Mouse (Mus musculus): ENCODE results near the gene Scarb1. TPM values are rescaled to one million over a fixed set of nuclear protein-coding genes. Genes with fewer than 3 reads are reported as not detected.

The Scarb1 gene
- polyA plus RNA-seq, 1 experiment, result 59.6 TPM

GRCm38 (mm10) chr5:125233478-125233877 lies 107.4 kb downstream of the Scarb1 start:
- Histone ChIP-seq H3K27ac (ENCODE audit: insufficient read depth, low read length) (no peak overlapping the region), H3K9ac (ENCODE audit: low read depth, poor library complexity, severe bottlenecking) (no peak overlapping the region), H3K27me3 (ENCODE audit: control insufficient read depth, insufficient read depth, low read length, poor library complexity, severe bottlenecking) (no peaks in the 10 kb centered on the region), H3K9me3 (replicated peaks; ENCODE audit: control insufficient read depth, insufficient read depth, low read length, poor library complexity, severe bottlenecking) (no peaks in the 10 kb centered on the region), H3K36me3 (ENCODE audit: control insufficient read depth, insufficient read depth, low read length, poor library complexity, severe bottlenecking) (no peaks in the 10 kb centered on the region), H3K4me3 (ENCODE audit: low read depth, low read length) (no peak overlapping the region), H3K4me1 (ENCODE audit: control insufficient read depth, insufficient read depth, low read length) (no peaks in the 10 kb centered on the region)
- TF ChIP-seq CTCF (IDR thresholded peaks at IDR 0.05; ENCODE audit: low read depth, low read length) (no peak), POLR2A (IDR thresholded peaks at IDR 0.05; ENCODE audit: insufficient read depth, low read length) (no peak), EP300 (IDR thresholded peaks at IDR 0.05; ENCODE audit: insufficient read depth, low read depth, low read length) (no peak)

- no peak overlapping the region for H3K4me3 ChIP-seq (ENCODE audit: low read depth, low read length)
- no peak overlapping the region for H3K27ac ChIP-seq (ENCODE audit: insufficient read depth, low read length)
- H3K4me1 ChIP-seq (ENCODE audit: control insufficient read depth, insufficient read depth, low read length), result no peaks in the 10 kb centered on the region
- H3K9ac ChIP-seq (ENCODE audit: low read depth, poor library complexity, severe bottlenecking), result no peak overlapping the region
- H3K9me3 ChIP-seq (replicated peaks; ENCODE audit: control insufficient read depth, insufficient read depth, low read length, poor library complexity, severe bottlenecking), result 0 out of 2 replicates have a peak, but pooled peaks cover 3% of the 10 kb centered on the region
- H3K27me3 ChIP-seq (ENCODE audit: control insufficient read depth, insufficient read depth, low read length, poor library complexity, severe bottlenecking), result no peaks in the 10 kb centered on the region
- H3K36me3 ChIP-seq (ENCODE audit: control insufficient read depth, insufficient read depth, low read length, poor library complexity, severe bottlenecking), result no peaks in the 10 kb centered on the region
- TF ChIP-seq POLR2A (IDR thresholded peaks at IDR 0.05; ENCODE audit: insufficient read depth, low read length) (no peak), CTCF (IDR thresholded peaks at IDR 0.05; ENCODE audit: low read depth, low read length) (no peak), EP300 (IDR thresholded peaks at IDR 0.05; ENCODE audit: insufficient read depth, low read depth, low read length) (no peak)
These were observed 108.4 kb downstream of the Scarb1 start for GRCm38 (mm10) chr5:125232443-125232979.

- no peaks in the 10 kb centered on the region for H3K27me3 ChIP-seq (ENCODE audit: control insufficient read depth, insufficient read depth, low read length, poor library complexity, severe bottlenecking)
- no peak overlapping the region for H3K4me3 ChIP-seq (ENCODE audit: low read depth, low read length)
- no peaks in the 10 kb centered on the region for H3K36me3 ChIP-seq (ENCODE audit: control insufficient read depth, insufficient read depth, low read length, poor library complexity, severe bottlenecking)
- no peak overlapping the region for H3K9ac ChIP-seq (ENCODE audit: low read depth, poor library complexity, severe bottlenecking)
- H3K9me3 ChIP-seq (replicated peaks; ENCODE audit: control insufficient read depth, insufficient read depth, low read length, poor library complexity, severe bottlenecking), result 0 out of 2 replicates have a peak, but pooled peaks cover 3% of the 10 kb centered on the region
- H3K4me1 ChIP-seq (ENCODE audit: control insufficient read depth, insufficient read depth, low read length), result no peaks in the 10 kb centered on the region
- no peak overlapping the region for H3K27ac ChIP-seq (ENCODE audit: insufficient read depth, low read length)
- TF ChIP-seq CTCF (IDR thresholded peaks at IDR 0.05; ENCODE audit: low read depth, low read length) (no peak), POLR2A (IDR thresholded peaks at IDR 0.05; ENCODE audit: insufficient read depth, low read length) (no peak), EP300 (IDR thresholded peaks at IDR 0.05; ENCODE audit: insufficient read depth, low read depth, low read length) (no peak)
These were observed 110.4 kb downstream of the Scarb1 start for GRCm38 (mm10) chr5:125230463-125230862.

GRCm38 (mm10) chr5:125229097-125229496 lies 111.8 kb downstream of the Scarb1 start:
- no peak overlapping the region for H3K9ac ChIP-seq (ENCODE audit: low read depth, poor library complexity, severe bottlenecking)
- no peak overlapping the region for H3K27ac ChIP-seq (ENCODE audit: insufficient read depth, low read length)
- H3K27me3 ChIP-seq (ENCODE audit: control insufficient read depth, insufficient read depth, low read length, poor library complexity, severe bottlenecking), result no peaks in the 10 kb centered on the region
- H3K9me3 ChIP-seq (replicated peaks; ENCODE audit: control insufficient read depth, insufficient read depth, low read length, poor library complexity, severe bottlenecking), result 0 out of 2 replicates have a peak, but pooled peaks cover 3% of the 10 kb centered on the region
- no peak overlapping the region for H3K4me3 ChIP-seq (ENCODE audit: low read depth, low read length)
- no peaks in the 10 kb centered on the region for H3K36me3 ChIP-seq (ENCODE audit: control insufficient read depth, insufficient read depth, low read length, poor library complexity, severe bottlenecking)
- no peaks in the 10 kb centered on the region for H3K4me1 ChIP-seq (ENCODE audit: control insufficient read depth, insufficient read depth, low read length)
- TF ChIP-seq POLR2A (IDR thresholded peaks at IDR 0.05; ENCODE audit: insufficient read depth, low read length), result no peak
- TF ChIP-seq CTCF (IDR thresholded peaks at IDR 0.05; ENCODE audit: low read depth, low read length), result no peak
- TF ChIP-seq EP300 (IDR thresholded peaks at IDR 0.05; ENCODE audit: insufficient read depth, low read depth, low read length), result no peak

GRCm38 (mm10) chr5:125227699-125228098 lies 113.2 kb downstream of the Scarb1 start:
- Histone ChIP-seq H3K4me1 (ENCODE audit: control insufficient read depth, insufficient read depth, low read length) (no peaks in the 10 kb centered on the region), H3K27me3 (ENCODE audit: control insufficient read depth, insufficient read depth, low read length, poor library complexity, severe bottlenecking) (no peaks in the 10 kb centered on the region), H3K9ac (ENCODE audit: low read depth, poor library complexity, severe bottlenecking) (no peak overlapping the region), H3K4me3 (ENCODE audit: low read depth, low read length) (no peak overlapping the region), H3K9me3 (replicated peaks; ENCODE audit: control insufficient read depth, insufficient read depth, low read length, poor library complexity, severe bottlenecking) (0 out of 2 replicates have a peak, but pooled peaks cover 3% of the 10 kb centered on the region), H3K36me3 (ENCODE audit: control insufficient read depth, insufficient read depth, low read length, poor library complexity, severe bottlenecking) (no peaks in the 10 kb centered on the region), H3K27ac (ENCODE audit: insufficient read depth, low read length) (no peak overlapping the region)
- TF ChIP-seq CTCF (IDR thresholded peaks at IDR 0.05; ENCODE audit: low read depth, low read length) (no peak), EP300 (IDR thresholded peaks at IDR 0.05; ENCODE audit: insufficient read depth, low read depth, low read length) (no peak), POLR2A (IDR thresholded peaks at IDR 0.05; ENCODE audit: insufficient read depth, low read length) (no peak)

Other genes starting within 250 kb of the Scarb1 start
- 57.5 and 62.9 TPM in 2 replicates for gene Ncor2, start 161.9 kb downstream of the Scarb1 start, polyA plus RNA-seq (2011; ENCODE audit: insufficient read depth, insufficient read length, low read depth, missing spikeins)
- not detected in 2 replicates for gene Gm10382, start 48.2 kb upstream of the Scarb1 start, polyA plus RNA-seq (2011; ENCODE audit: insufficient read depth, insufficient read length, low read depth, missing spikeins)
- gene Ubc, start 49.1 kb upstream of the Scarb1 start, polyA plus RNA-seq (2011; ENCODE audit: insufficient read depth, insufficient read length, low read depth, missing spikeins), result 329 and 334 TPM in 2 replicates
- gene Dhx37, start 93.0 kb upstream of the Scarb1 start, polyA plus RNA-seq (2011; ENCODE audit: insufficient read depth, insufficient read length, low read depth, missing spikeins), result 35.2 and 42.3 TPM in 2 replicates
- gene Bri3bp, start 100.5 kb upstream of the Scarb1 start, polyA plus RNA-seq (2011; ENCODE audit: insufficient read depth, insufficient read length, low read depth, missing spikeins), result 43.8 and 45.8 TPM in 2 replicates
- gene Aacs, start 134.7 kb upstream of the Scarb1 start, polyA plus RNA-seq (2011; ENCODE audit: insufficient read depth, insufficient read length, low read depth, missing spikeins), result 23.2 and 26.3 TPM in 2 replicates
- 0.15 and 0.20 TPM in 2 replicates for gene Tmem132b, start 190.7 kb upstream of the Scarb1 start, polyA plus RNA-seq (2011; ENCODE audit: insufficient read depth, insufficient read length, low read depth, missing spikeins)